Mouse (Mus musculus): Measurements from ENCODE around the gene Tbce. TPM values are rescaled to one million over a fixed set of nuclear protein-coding genes. Genes with fewer than 3 reads are reported as not detected.

The Tbce gene
- polyA plus RNA-seq, 1 experiment, result 36.7 TPM

DNA sequence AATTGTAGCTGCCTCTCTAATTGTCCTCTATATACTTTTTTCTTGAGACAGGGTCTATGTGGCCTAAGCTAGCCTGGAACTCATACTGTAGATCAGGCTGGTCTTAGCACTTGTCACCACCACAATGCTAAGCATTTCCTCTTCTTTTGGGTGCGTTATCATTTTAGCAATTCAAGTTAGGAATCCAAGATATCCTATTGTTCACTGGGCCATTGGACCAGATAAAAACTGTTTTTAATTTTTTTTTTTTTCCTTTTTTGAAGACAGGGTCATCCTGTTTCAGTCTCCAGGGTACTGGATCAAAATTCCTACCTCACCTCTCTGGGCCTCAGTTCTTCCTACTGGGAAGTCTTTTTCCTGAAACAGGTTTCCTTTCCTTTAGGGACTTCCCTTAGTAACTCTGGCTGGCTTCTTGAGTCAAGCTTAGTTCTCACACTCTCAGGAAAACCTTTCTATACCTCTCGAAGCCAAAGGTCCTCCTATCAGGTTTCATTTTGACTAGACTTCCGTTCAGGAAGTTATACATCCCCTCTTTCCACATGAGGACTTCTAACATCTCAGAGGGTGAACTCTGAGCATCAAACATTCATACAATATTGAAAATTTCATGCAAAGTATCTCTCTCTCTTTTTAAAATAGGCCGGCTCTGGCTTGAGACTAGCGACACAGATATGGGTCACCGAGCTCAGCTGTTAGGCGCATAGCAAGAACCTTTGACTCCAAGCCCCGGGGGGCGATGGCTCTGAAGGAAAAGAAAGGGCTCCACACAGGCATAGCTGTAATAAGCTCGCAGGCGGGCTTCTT, 23.0 kb upstream of the Tbce start:
- no peaks in the 10 kb centered on the region; the same call in 1 of the 2 replicates for H3K36me3 ChIP-seq (ENCODE audit: control insufficient read depth, insufficient read depth, low read length)
- WGBS, result under 1% methylated on average over 11 of the region's 11 CpGs
- H3K4me3 ChIP-seq (ENCODE audit: control insufficient read depth, insufficient read depth, low read length), result peak overlapping the region; percentile 86
- peak overlapping the region; percentile 92 for H3K27ac ChIP-seq (ENCODE audit: control insufficient read depth, insufficient read depth, low read length)
- TF ChIP-seq CTCF (IDR thresholded peaks at IDR 0.05; ENCODE audit: borderline replicate concordance, control insufficient read depth, extremely low read depth, insufficient read depth, low read length, poor library complexity) (no peak), POLR2A (IDR thresholded peaks at IDR 0.05; ENCODE audit: control insufficient read depth, extremely low read depth, insufficient read depth, low read length, poor library complexity) (no peak)
- 0 out of 2 replicates have a peak, but pooled peaks cover 3% of the 10 kb centered on the region for H3K4me1 ChIP-seq (replicated peaks; ENCODE audit: control insufficient read depth, insufficient read depth, low read length)
- no peaks in the 10 kb centered on the region for H3K27me3 ChIP-seq (ENCODE audit: control insufficient read depth, insufficient read depth, low read length)
- DNase-seq, result peak; percentile 6

DNA sequence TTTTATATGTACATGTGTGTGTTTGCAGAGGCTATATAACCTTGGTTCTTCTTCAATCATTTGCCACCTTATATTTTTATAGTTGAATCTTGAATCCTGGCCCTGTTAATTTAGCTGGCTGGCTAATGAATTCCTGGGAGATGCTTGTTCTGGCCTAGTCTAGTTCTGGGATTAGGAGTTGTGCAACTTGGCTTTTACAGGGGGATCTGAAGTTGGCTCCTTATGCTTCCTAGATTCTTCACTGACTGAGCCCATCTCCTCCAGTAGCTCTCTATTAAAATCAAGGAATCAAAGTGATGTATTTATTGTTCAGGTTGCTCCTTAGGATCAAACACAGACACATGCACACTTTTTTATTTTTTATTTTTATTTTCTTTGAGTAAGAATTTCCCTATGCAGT, 20.1 kb upstream of the Tbce start:
- Histone ChIP-seq H3K27me3 (ENCODE audit: control insufficient read depth, insufficient read depth, low read length) (no peaks in the 10 kb centered on the region), H3K4me3 (ENCODE audit: control insufficient read depth, insufficient read depth, low read length) (no peak overlapping the region), H3K27ac (ENCODE audit: control insufficient read depth, insufficient read depth, low read length) (no peak overlapping the region), H3K36me3 (ENCODE audit: control insufficient read depth, insufficient read depth, low read length) (peaks cover 14% of the 10 kb centered on the region), H3K4me1 (replicated peaks; ENCODE audit: control insufficient read depth, insufficient read depth, low read length) (0 out of 2 replicates have a peak, but pooled peaks cover 3% of the 10 kb centered on the region)
- TF ChIP-seq CTCF (IDR thresholded peaks at IDR 0.05; ENCODE audit: borderline replicate concordance, control insufficient read depth, extremely low read depth, insufficient read depth, low read length, poor library complexity) (no peak), POLR2A (IDR thresholded peaks at IDR 0.05; ENCODE audit: control insufficient read depth, extremely low read depth, insufficient read depth, low read length, poor library complexity) (no peak)
- no peak for DNase-seq

DNA sequence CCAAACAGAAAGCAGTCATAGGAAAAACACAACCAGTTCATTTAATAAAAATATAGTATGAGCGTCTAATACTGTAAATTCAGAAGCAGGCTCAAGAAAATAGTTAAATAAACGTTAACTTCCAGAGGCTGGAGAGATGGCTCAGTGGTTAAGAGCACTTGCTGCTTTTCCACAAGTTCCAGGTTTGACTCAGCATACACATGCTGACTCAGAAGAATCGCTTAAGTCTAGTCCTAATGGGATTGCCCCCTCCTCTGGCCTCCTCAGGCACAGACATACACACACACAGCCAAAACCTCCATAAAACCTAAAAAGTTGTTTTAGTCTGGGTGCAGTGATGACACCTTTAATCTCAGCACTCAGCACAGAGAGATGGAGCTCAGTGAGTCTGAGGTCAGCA, 17.4 kb upstream of the Tbce start:
- H3K27ac ChIP-seq (ENCODE audit: control insufficient read depth, insufficient read depth, low read length), result no peak overlapping the region
- no peak for DNase-seq
- no peak overlapping the region for H3K4me3 ChIP-seq (ENCODE audit: control insufficient read depth, insufficient read depth, low read length)
- TF ChIP-seq POLR2A (IDR thresholded peaks at IDR 0.05; ENCODE audit: control insufficient read depth, extremely low read depth, insufficient read depth, low read length, poor library complexity) (no peak), CTCF (IDR thresholded peaks at IDR 0.05; ENCODE audit: borderline replicate concordance, control insufficient read depth, extremely low read depth, insufficient read depth, low read length, poor library complexity) (no peak)
- 93% methylated on average over 3 of the region's 3 CpGs for WGBS
- 0 out of 2 replicates have a peak, but pooled peaks cover 3% of the 10 kb centered on the region for H3K4me1 ChIP-seq (replicated peaks; ENCODE audit: control insufficient read depth, insufficient read depth, low read length)
- H3K27me3 ChIP-seq (ENCODE audit: control insufficient read depth, insufficient read depth, low read length), result no peaks in the 10 kb centered on the region
- peaks cover 39% of the 10 kb centered on the region for H3K36me3 ChIP-seq (ENCODE audit: control insufficient read depth, insufficient read depth, low read length)

DNA sequence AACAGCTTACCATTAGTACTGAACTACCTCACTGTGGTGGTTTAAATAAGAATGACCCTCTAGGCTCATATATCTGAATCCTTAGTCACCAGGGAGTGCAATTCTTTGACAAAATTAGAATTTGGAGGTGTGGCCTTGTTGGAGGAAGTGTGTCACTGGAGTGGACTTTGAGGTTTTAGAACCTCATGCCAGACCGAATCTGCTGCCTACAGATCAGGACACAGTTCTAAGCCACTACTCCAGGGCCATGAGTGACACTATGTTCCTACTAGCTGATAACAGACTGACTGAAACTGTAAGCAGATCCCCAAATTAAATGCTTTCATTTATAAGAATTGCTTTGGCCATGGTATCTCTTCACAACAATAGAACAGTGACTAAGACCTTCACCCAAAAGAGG, 10.4 kb upstream of the Tbce start:
- peaks cover 40% of the 10 kb centered on the region for H3K36me3 ChIP-seq (ENCODE audit: control insufficient read depth, insufficient read depth, low read length)

DNA sequence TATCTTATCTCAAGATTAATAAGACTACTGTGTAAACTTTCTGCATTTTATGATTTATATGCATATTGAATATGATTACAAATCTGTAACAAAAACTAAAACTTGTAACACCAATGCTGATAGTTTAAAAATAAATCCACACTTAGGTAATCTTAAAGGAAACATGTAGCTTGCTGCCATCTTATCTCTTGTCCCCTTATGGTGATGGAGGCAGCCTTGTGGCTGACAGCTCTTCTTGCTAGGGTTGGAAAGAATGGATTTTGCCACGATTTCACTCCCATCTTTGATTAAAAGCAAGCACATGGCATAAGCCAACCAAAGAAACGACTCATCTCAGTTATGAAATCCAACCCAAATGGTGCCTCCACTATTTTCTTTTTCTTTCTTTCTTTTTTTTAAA, 5.1 kb upstream of the Tbce start:
- no peaks in the 10 kb centered on the region for H3K27me3 ChIP-seq (ENCODE audit: control insufficient read depth, insufficient read depth, low read length)
- 91% methylated on average over 2 of the region's 2 CpGs for WGBS
- peaks cover 2% of the 10 kb centered on the region; the same call in 1 of the 2 replicates for H3K4me1 ChIP-seq (replicated peaks; ENCODE audit: control insufficient read depth, insufficient read depth, low read length)
- DNase-seq, result no peak
- peaks cover 4% of the 10 kb centered on the region; the same call in 1 of the 2 replicates for H3K36me3 ChIP-seq (ENCODE audit: control insufficient read depth, insufficient read depth, low read length)
- TF ChIP-seq POLR2A (IDR thresholded peaks at IDR 0.05; ENCODE audit: control insufficient read depth, extremely low read depth, insufficient read depth, low read length, poor library complexity) (no peak), CTCF (IDR thresholded peaks at IDR 0.05; ENCODE audit: borderline replicate concordance, control insufficient read depth, extremely low read depth, insufficient read depth, low read length, poor library complexity) (no peak)
- H3K4me3 ChIP-seq (ENCODE audit: control insufficient read depth, insufficient read depth, low read length), result no peak overlapping the region
- H3K27ac ChIP-seq (ENCODE audit: control insufficient read depth, insufficient read depth, low read length), result no peak overlapping the region

More for the DNA sequence above, 10.4 kb upstream of the Tbce start:
- H3K27ac ChIP-seq (ENCODE audit: control insufficient read depth, insufficient read depth, low read length), result no peak overlapping the region
- H3K4me3 ChIP-seq (ENCODE audit: control insufficient read depth, insufficient read depth, low read length), result no peak overlapping the region
- WGBS, result 93% methylated on average over 1 of the region's 1 CpGs
- H3K4me1 ChIP-seq (replicated peaks; ENCODE audit: control insufficient read depth, insufficient read depth, low read length), result no peaks in the 10 kb centered on the region
- H3K27me3 ChIP-seq (ENCODE audit: control insufficient read depth, insufficient read depth, low read length), result no peaks in the 10 kb centered on the region
- no peak for DNase-seq
- TF ChIP-seq CTCF (IDR thresholded peaks at IDR 0.05; ENCODE audit: borderline replicate concordance, control insufficient read depth, extremely low read depth, insufficient read depth, low read length, poor library complexity) (no peak), POLR2A (IDR thresholded peaks at IDR 0.05; ENCODE audit: control insufficient read depth, extremely low read depth, insufficient read depth, low read length, poor library complexity) (no peak)

DNA sequence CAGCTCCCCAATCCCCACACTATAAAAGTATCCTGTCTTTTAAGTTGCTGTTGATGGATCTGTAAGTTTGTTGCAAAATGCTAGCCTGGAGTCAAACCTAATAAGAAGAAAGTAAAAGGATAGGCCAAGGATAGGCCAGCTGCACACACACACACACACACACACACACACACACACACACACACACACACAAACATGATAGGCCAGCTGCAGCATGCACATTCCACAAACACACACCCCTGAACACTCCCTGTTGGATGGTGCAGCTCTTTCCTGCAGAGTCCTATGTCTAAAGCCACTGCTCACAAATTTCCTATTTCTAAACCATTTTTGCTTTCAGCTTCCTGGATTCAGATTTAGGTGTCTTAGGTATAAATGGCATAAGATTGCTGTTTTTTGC, 4.4 kb upstream of the Tbce start:
- TF ChIP-seq CTCF (IDR thresholded peaks at IDR 0.05; ENCODE audit: borderline replicate concordance, control insufficient read depth, extremely low read depth, insufficient read depth, low read length, poor library complexity), result no peak
- no peak for TF ChIP-seq POLR2A (IDR thresholded peaks at IDR 0.05; ENCODE audit: control insufficient read depth, extremely low read depth, insufficient read depth, low read length, poor library complexity)
- no peaks in the 10 kb centered on the region for H3K27me3 ChIP-seq (ENCODE audit: control insufficient read depth, insufficient read depth, low read length)
- peaks cover 4% of the 10 kb centered on the region; the same call in 1 of the 2 replicates for H3K36me3 ChIP-seq (ENCODE audit: control insufficient read depth, insufficient read depth, low read length)
- H3K4me1 ChIP-seq (replicated peaks; ENCODE audit: control insufficient read depth, insufficient read depth, low read length), result peaks cover 4% of the 10 kb centered on the region
- DNase-seq, result no peak
- H3K27ac ChIP-seq (ENCODE audit: control insufficient read depth, insufficient read depth, low read length), result no peak overlapping the region
- H3K4me3 ChIP-seq (ENCODE audit: control insufficient read depth, insufficient read depth, low read length), result no peak overlapping the region
